ENCODE assay signal across 18 mouse cellular contexts in genomic region chr5:53194841-53195240, GRCm38 (mm10). TPM values are rescaled to one million over a fixed set of nuclear protein-coding genes. Genes with fewer than 3 reads are reported as not detected.
DNase-seq lines count a peak whose midpoint lies in the region; ATAC-seq lines count a peak whose summit lies in the region.
"Had no signal": no experiment of that assay in that cellular context is flagged by ENCODE, and none has a peak within 500 bp of the region (broad histone marks: within the 10 kb centered on the region; RNA-seq: fewer than 3 reads in every experiment).

No protein-coding gene starts in this region.

- peak; percentile 93 for ATAC-seq in megakaryocyte, adult 5-6 weeks (ENCODE audit: poor library complexity, severe bottlenecking)
- ATAC-seq: forebrain, embryonic 13.5 days; hindbrain, postnatal 0 days; intestine, embryonic 16.5 days; midbrain, embryonic 13.5 days had no signal

- DNase-seq in heart, adult 11 months = peak; percentile 89
- no peak for DNase-seq in heart, adult 8-10 months (ENCODE audit: low spot score)
- DNase-seq in brain, adult 2 months (ENCODE audit: low read depth, low spot score) = peak; percentile 70
- no peak for DNase-seq in adrenal gland, postnatal 10 days
- DNase-seq in gastrocnemius, postnatal 4 days (ENCODE audit: low spot score in 2 of 2) = no peak
- DNase-seq in left cerebral cortex, postnatal 4 days = no peak
- DNase-seq: adrenal gland, adult 8-10 months; cerebellum, adult 11-12 months; gastrocnemius, adult 2 months; gastrocnemius, postnatal 36 days; kidney, adult 8-10 months; thymus, postnatal 14 days had no signal

- intact Hi-C loops in left cerebral cortex, postnatal 4 days (cut with DNase I) = no loop called here

RNA-seq across cellular contexts. Expression of gene Sel1l3, which starts 18.9 kb away (rescaled TPM):
- total RNA-seq in heart, adult 8-10 months (2022) = 1 to 10 TPM; 1.2 to 1.8 (median 1.6) TPM
- total RNA-seq in megakaryocyte, adult 5-6 weeks (2015) = 0.04 TPM in 1 of 2 replicates, not detected in the other
- 0.04 TPM in 1 of 2 replicates, not detected in the other for total RNA-seq in megakaryocyte, adult 5-6 weeks (2017)
- 10 to 100 TPM in 1 of 2 experiments, 1 to 10 TPM in 1; 5.1 to 11.2 TPM for total RNA-seq in adrenal gland, postnatal 10 days (2021)
- total RNA-seq in gastrocnemius, postnatal 4 days (2021) = 10 to 100 TPM; 95.0 to 95.4 TPM
- total RNA-seq in left cerebral cortex, postnatal 4 days (2021) = 10 to 100 TPM; 51.9 to 60.8 TPM
- total RNA-seq: megakaryocyte-erythroid progenitor cell, adult 5-6 weeks had no signal

Comparison
In these comparisons a context has a peak if more than half of its experiments do, and no peak if none do; other contexts are left out.
1. DNase-seq: peak in heart, adult 11 months (single experiment) and brain, adult 2 months (single experiment); none in heart, adult 8-10 months (single experiment), adrenal gland, postnatal 10 days (single experiment), gastrocnemius, postnatal 4 days (0 of 2) and left cerebral cortex, postnatal 4 days (single experiment).
2. RNA of gene Sel1l3, which starts 18.9 kb away (total RNA-seq): 95.0 to 95.4 TPM in gastrocnemius, postnatal 4 days and 51.9 to 60.8 TPM in left cerebral cortex, postnatal 4 days; 5.1 to 11.2 TPM in adrenal gland, postnatal 10 days, 1.2 to 1.8 TPM in heart, adult 8-10 months and 0.04 TPM in megakaryocyte, adult 5-6 weeks; every median in the first group is over 4 times any median in the second.